Mouse (Mus musculus): Measurements from ENCODE around the gene Sgsm3. TPM values are rescaled to one million over a fixed set of nuclear protein-coding genes. Genes with fewer than 3 reads are reported as not detected.
"Not testable (repeated sequence)": the region's sequence is repeated elsewhere in the genome, so short reads cannot be mapped to it uniquely, and the experiment has no call there.

Sgsm3 gene
- polyA plus RNA-seq (2015; fragmentation: Nextera tagmentation; extraction: Ambion mirVana): 74.3 and 84.5 TPM in 2 replicates

GRCm38 (mm10) chr15:80977620-80978334 lies at the start of gene Sgsm3:
TSS of gene Sgsm3 (plus strand) at chr15:80977765.
- WGBS: under 1% methylated on average over 64 of the region's 67 CpGs
- no peaks in the 10 kb centered on the region for H3K36me3 ChIP-seq (ENCODE audit: control insufficient read depth, insufficient read depth, low read length)
- H3K27me3 ChIP-seq (ENCODE audit: control insufficient read depth, insufficient read depth, low read depth, low read length): no peaks in the 10 kb centered on the region
- no peaks in the 10 kb centered on the region for H3K9me3 ChIP-seq (replicated peaks; ENCODE audit: control insufficient read depth, low read length, poor library complexity, severe bottlenecking)
- peak; percentile 95 for ATAC-seq
- peaks cover 15% of the 10 kb centered on the region for H3K4me1 ChIP-seq (ENCODE audit: control insufficient read depth, insufficient read depth, low read length)
- peak within 1 kb of the TSS; percentile 61 for H3K4me2 ChIP-seq (ENCODE audit: low read length)
- H3K27ac ChIP-seq (ENCODE audit: low read length): peak within 1 kb of the TSS; percentile 77
- H3K4me3 ChIP-seq (ENCODE audit: low read depth, low read length): peak within 1 kb of the TSS; percentile 90
- H3K9ac ChIP-seq (ENCODE audit: low read depth, low read length): peak within 1 kb of the TSS; percentile 88

- no peak overlapping the region for H3K4me3 ChIP-seq (ENCODE audit: low read depth, low read length)
- WGBS: 83% methylated on average over 19 of the region's 20 CpGs
- no peaks in the 10 kb centered on the region for H3K9me3 ChIP-seq (replicated peaks; ENCODE audit: control insufficient read depth, low read length, poor library complexity, severe bottlenecking)
- H3K27ac ChIP-seq (ENCODE audit: low read length): no peak overlapping the region
- no peak overlapping the region for H3K4me2 ChIP-seq (ENCODE audit: low read length)
- no peaks in the 10 kb centered on the region for H3K27me3 ChIP-seq (ENCODE audit: control insufficient read depth, insufficient read depth, low read depth, low read length)
- no peak overlapping the region for H3K9ac ChIP-seq (ENCODE audit: low read depth, low read length)
- no peak for ATAC-seq
- H3K36me3 ChIP-seq (ENCODE audit: control insufficient read depth, insufficient read depth, low read length): peaks cover 28% of the 10 kb centered on the region
- H3K4me1 ChIP-seq (ENCODE audit: control insufficient read depth, insufficient read depth, low read length): no peaks in the 10 kb centered on the region
These were observed 48.7 kb upstream of the Sgsm3 start for GRCm38 (mm10) chr15:80928811-80929355.

- H3K4me2 ChIP-seq (ENCODE audit: low read length): no peak overlapping the region
- no peak overlapping the region for H3K4me3 ChIP-seq (ENCODE audit: low read depth, low read length)
- H3K27ac ChIP-seq (ENCODE audit: low read length): no peak overlapping the region
- no peaks in the 10 kb centered on the region for H3K4me1 ChIP-seq (ENCODE audit: control insufficient read depth, insufficient read depth, low read length)
- 37% methylated on average over 13 of the region's 16 CpGs for WGBS
- ATAC-seq: no peak
- no peaks in the 10 kb centered on the region for H3K9me3 ChIP-seq (replicated peaks; ENCODE audit: control insufficient read depth, low read length, poor library complexity, severe bottlenecking)
- H3K27me3 ChIP-seq (ENCODE audit: control insufficient read depth, insufficient read depth, low read depth, low read length): no peaks in the 10 kb centered on the region
- no peak overlapping the region for H3K9ac ChIP-seq (ENCODE audit: low read depth, low read length)
- peaks cover 20% of the 10 kb centered on the region for H3K36me3 ChIP-seq (ENCODE audit: control insufficient read depth, insufficient read depth, low read length)
These were observed 47.5 kb upstream of the Sgsm3 start for GRCm38 (mm10) chr15:80930048-80930571.

GRCm38 (mm10) chr15:80930676-80931320 lies 46.8 kb upstream of the Sgsm3 start:
- WGBS: 94% methylated on average over 23 of the region's 23 CpGs
- H3K9ac ChIP-seq (ENCODE audit: low read depth, low read length); H3K4me3 ChIP-seq (ENCODE audit: low read depth, low read length); H3K27ac ChIP-seq (ENCODE audit: low read length); H3K9me3 ChIP-seq (replicated peaks; ENCODE audit: control insufficient read depth, low read length, poor library complexity, severe bottlenecking); H3K4me1 ChIP-seq (ENCODE audit: control insufficient read depth, insufficient read depth, low read length); ATAC-seq; H3K27me3 ChIP-seq (ENCODE audit: control insufficient read depth, insufficient read depth, low read depth, low read length); H3K4me2 ChIP-seq (ENCODE audit: low read length): not testable (repeated sequence)
- H3K36me3 ChIP-seq (ENCODE audit: control insufficient read depth, insufficient read depth, low read length): peaks cover 20% of the 10 kb centered on the region

GRCm38 (mm10) chr15:80931345-80931960 lies 46.1 kb upstream of the Sgsm3 start:
- H3K9me3 ChIP-seq (replicated peaks; ENCODE audit: control insufficient read depth, low read length, poor library complexity, severe bottlenecking): no peaks in the 10 kb centered on the region
- 95% methylated on average over 9 of the region's 9 CpGs for WGBS
- H3K4me3 ChIP-seq (ENCODE audit: low read depth, low read length): no peak overlapping the region
- H3K27me3 ChIP-seq (ENCODE audit: control insufficient read depth, insufficient read depth, low read depth, low read length): no peaks in the 10 kb centered on the region
- no peak for ATAC-seq
- peaks cover 19% of the 10 kb centered on the region for H3K36me3 ChIP-seq (ENCODE audit: control insufficient read depth, insufficient read depth, low read length)
- H3K9ac ChIP-seq (ENCODE audit: low read depth, low read length): no peak overlapping the region
- H3K4me1 ChIP-seq (ENCODE audit: control insufficient read depth, insufficient read depth, low read length): no peaks in the 10 kb centered on the region
- H3K4me2 ChIP-seq (ENCODE audit: low read length): no peak overlapping the region
- H3K27ac ChIP-seq (ENCODE audit: low read length): no peak overlapping the region

GRCm38 (mm10) chr15:80934841-80935240 lies 42.7 kb upstream of the Sgsm3 start:
- WGBS: 91% methylated on average over 5 of the region's 5 CpGs
- Histone ChIP-seq H3K9me3 (replicated peaks; ENCODE audit: control insufficient read depth, low read length, poor library complexity, severe bottlenecking) (no peaks in the 10 kb centered on the region), H3K27ac (ENCODE audit: low read length) (no peak overlapping the region), H3K27me3 (ENCODE audit: control insufficient read depth, insufficient read depth, low read depth, low read length) (no peaks in the 10 kb centered on the region), H3K4me1 (ENCODE audit: control insufficient read depth, insufficient read depth, low read length) (no peaks in the 10 kb centered on the region), H3K4me3 (ENCODE audit: low read depth, low read length) (no peak overlapping the region), H3K9ac (ENCODE audit: low read depth, low read length) (no peak overlapping the region), H3K36me3 (ENCODE audit: control insufficient read depth, insufficient read depth, low read length) (peaks cover 10% of the 10 kb centered on the region; the same call in 1 of the 2 replicates), H3K4me2 (ENCODE audit: low read length) (no peak overlapping the region)
- ATAC-seq: no peak

- H3K27ac ChIP-seq (ENCODE audit: low read length): no peak overlapping the region
- no peak overlapping the region for H3K4me2 ChIP-seq (ENCODE audit: low read length)
- 71% methylated on average over 3 of the region's 3 CpGs for WGBS
- no peaks in the 10 kb centered on the region for H3K4me1 ChIP-seq (ENCODE audit: control insufficient read depth, insufficient read depth, low read length)
- ATAC-seq: no peak
- no peaks in the 10 kb centered on the region for H3K9me3 ChIP-seq (replicated peaks; ENCODE audit: control insufficient read depth, low read length, poor library complexity, severe bottlenecking)
- H3K27me3 ChIP-seq (ENCODE audit: control insufficient read depth, insufficient read depth, low read depth, low read length): no peaks in the 10 kb centered on the region
- peaks cover 6% of the 10 kb centered on the region; the same call in 1 of the 2 replicates for H3K36me3 ChIP-seq (ENCODE audit: control insufficient read depth, insufficient read depth, low read length)
- no peak overlapping the region for H3K9ac ChIP-seq (ENCODE audit: low read depth, low read length)
- H3K4me3 ChIP-seq (ENCODE audit: low read depth, low read length): no peak overlapping the region
These were observed 40.9 kb upstream of the Sgsm3 start for GRCm38 (mm10) chr15:80936686-80937085.

GRCm38 (mm10) chr15:80938615-80939014 lies 39.0 kb upstream of the Sgsm3 start:
- no peak overlapping the region for H3K4me2 ChIP-seq (ENCODE audit: low read length)
- H3K27me3 ChIP-seq (ENCODE audit: control insufficient read depth, insufficient read depth, low read depth, low read length): no peaks in the 10 kb centered on the region
- no peaks in the 10 kb centered on the region for H3K4me1 ChIP-seq (ENCODE audit: control insufficient read depth, insufficient read depth, low read length)
- no peaks in the 10 kb centered on the region for H3K9me3 ChIP-seq (replicated peaks; ENCODE audit: control insufficient read depth, low read length, poor library complexity, severe bottlenecking)
- H3K4me3 ChIP-seq (ENCODE audit: low read depth, low read length): no peak overlapping the region
- H3K9ac ChIP-seq (ENCODE audit: low read depth, low read length): no peak overlapping the region
- WGBS: 85% methylated on average over 4 of the region's 4 CpGs
- H3K36me3 ChIP-seq (ENCODE audit: control insufficient read depth, insufficient read depth, low read length): peaks cover 6% of the 10 kb centered on the region; the same call in 1 of the 2 replicates
- H3K27ac ChIP-seq (ENCODE audit: low read length): no peak overlapping the region
- no peak for ATAC-seq
